Mouse (Mus musculus) adrenal gland (tissue): ENCODE results near the gene Olfr94.
"Not testable (repeated sequence)": the region's sequence is repeated elsewhere in the genome, so short reads cannot be mapped to it uniquely, and the experiment has no call there.

Source experiments
- intact Hi-C: fragments of 180-260 bp; cut with DNase I; formaldehyde crosslinking; loops from one replicate; pipeline ENCODE4 v1.15.1; 2025
- long read RNA-seq, 2 experiments: library from polyadenylated mRNA; unstranded; transcript quantifications; one replicate each; pipeline ENCODE4 v2.0.0; 2020; ENCODE audit warnings: borderline replicate concordance in 1 of 2; ENCODE audit not compliant: insufficient replicate concordance in 1 of 2

The Olfr94 gene
- long read RNA-seq, experiment 1 = 0 reads
- long read RNA-seq, experiment 2 = 0 reads

DNA sequence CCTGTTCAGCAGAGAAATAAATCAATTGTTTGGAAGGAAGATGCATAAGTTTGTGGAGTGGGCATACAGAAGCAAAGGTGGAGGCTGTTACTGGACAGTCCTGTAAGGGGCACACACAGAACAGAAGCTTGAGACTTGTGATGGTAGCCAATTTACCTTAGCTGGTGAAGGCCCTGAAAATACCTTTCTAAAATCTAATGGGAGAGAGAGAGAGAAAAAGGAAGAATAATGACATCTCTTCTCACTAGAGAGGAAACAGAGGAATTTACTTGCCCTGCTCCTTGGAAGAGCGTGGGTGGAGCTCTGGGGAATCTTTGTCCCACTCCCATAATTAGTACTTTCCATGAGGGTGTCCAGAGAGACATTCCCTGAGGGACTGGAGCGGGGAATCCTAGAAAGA lies at the start of gene Olfr94:
Olfr94 (minus strand) TSS at position 101 of the 400 bp plus-strand sequence.
- intact Hi-C loops = loop anchor here (5.0 kb wide), 1 partner anchor 304 kb away; the partner anchor contains the start of gene Trim31

DNA sequence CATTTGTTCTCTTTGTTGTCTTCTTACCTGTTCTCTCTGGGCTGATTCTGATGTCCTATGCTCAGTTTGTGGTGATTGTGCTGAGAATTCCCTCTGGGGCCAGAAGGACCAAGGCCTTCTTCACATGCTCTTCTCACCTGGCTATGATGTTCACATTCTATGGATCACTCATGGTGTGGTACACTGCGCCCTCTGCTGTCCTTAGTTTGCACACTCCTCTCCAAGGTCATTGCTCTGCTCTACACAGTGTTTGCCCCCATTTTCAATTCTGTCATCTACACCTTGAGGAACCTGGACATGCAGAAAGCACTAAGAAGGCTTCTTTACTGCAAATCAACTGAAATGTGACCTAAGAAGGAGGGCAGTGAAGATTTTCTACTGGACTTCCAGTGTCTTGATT lies 49.8 kb upstream of the Olfr94 start:
- intact Hi-C loops = no loop called here

- intact Hi-C loops = no loop called here
These were observed 48.7 kb upstream of the Olfr94 start for GRCm38 (mm10) chr17:37249460-37249859.

GRCm38 (mm10) chr17:37246715-37247114 lies 45.9 kb upstream of the Olfr94 start:
- intact Hi-C loops = no loop called here

DNA sequence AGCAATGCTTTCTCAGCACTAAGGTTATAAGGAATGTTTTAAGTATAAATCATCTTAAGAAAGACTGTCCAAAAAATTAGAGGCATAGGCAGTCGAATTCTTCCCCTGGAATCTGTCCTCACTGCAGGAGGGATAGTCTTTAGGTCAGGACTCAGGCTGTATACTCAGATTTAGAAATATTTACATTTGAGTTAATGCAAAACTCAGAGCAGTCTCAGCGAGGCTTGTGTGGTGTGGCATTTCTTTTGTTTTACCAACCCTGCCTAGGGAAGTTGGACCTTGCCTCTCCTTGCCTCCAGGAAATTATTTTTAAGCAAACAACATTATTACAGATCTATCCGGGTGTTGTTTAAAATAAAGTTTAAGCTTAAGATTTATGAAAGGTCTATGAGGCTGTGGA lies 41.4 kb upstream of the Olfr94 start:
- intact Hi-C loops = no loop called here

DNA sequence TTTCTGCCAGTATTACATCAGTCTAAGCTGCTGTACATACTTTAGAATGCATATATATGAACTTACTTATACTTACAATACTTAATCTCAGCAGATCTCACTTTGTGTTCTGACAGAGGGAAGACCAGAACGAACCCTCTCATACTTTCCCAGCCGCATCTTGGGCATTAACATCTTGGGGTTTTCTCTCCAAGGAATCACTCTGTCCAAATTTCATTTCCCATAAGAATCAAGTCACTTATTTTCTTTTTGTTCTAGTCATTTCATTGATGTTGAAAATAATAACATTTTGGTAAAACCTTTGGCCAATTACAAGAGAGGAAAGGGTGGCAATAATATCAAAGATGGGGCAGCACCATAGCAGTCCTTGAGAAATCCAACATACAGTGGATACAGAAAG lies 36.4 kb upstream of the Olfr94 start, which contains the start of gene Olfr97:
Olfr97 (minus strand) TSS at position 101 of the 400 bp plus-strand sequence.
- intact Hi-C loops = not testable (repeated sequence)

- intact Hi-C loops = no loop called here
These were observed 21.1 kb upstream of the Olfr94 start for GRCm38 (mm10) chr17:37221879-37222278.

DNA sequence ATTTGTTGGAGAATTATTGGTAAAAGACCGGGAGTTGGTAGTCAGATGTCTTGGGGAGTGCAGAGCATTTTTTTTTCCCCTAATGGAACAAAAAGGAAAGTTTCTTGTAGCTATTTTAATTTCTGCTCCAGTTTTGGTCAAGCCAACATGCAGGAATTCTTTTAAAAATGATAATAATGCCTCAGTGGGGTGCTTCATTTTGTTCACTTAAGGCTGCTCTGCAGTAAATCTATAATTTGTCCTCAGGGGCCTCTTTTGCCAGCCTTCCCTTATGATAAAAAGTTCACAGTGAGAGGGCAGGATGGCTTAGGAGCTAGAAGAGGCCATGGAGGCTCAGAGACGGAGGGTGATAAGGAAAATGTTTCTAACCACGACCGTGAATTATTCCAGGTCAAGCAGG lies 19.1 kb upstream of the Olfr94 start, which contains the start of gene Olfr96:
Olfr96 (plus strand) TSS at position 301 of the 400 bp plus-strand sequence.
- intact Hi-C loops = no loop called here

- intact Hi-C loops = no loop called here
These were observed 17.7 kb upstream of the Olfr94 start for GRCm38 (mm10) chr17:37218486-37218885.

- intact Hi-C loops = no loop called here
These were observed 12.2 kb upstream of the Olfr94 start, which contains the start of gene Olfr95 for GRCm38 (mm10) chr17:37213018-37213417. Gene Olfr95 (minus strand): TSS chr17:37213118.

- intact Hi-C loops = no loop called here
These were observed 10.3 kb upstream of the Olfr94 start for GRCm38 (mm10) chr17:37210884-37211768.

- intact Hi-C loops = loop anchor here (1.0 to 5.0 kb wide), 2 partner anchors 121 to 307 kb away; partner anchors contain the start of gene Trim31
These were observed 3.1 kb upstream of the Olfr94 start for GRCm38 (mm10) chr17:37203917-37204236.

- intact Hi-C loops = loop anchor here (1.0 to 5.0 kb wide), 2 partner anchors 120 to 306 kb away; partner anchors contain the start of gene Trim31
These were observed 2.6 kb upstream of the Olfr94 start for GRCm38 (mm10) chr17:37203206-37203916.

DNA sequence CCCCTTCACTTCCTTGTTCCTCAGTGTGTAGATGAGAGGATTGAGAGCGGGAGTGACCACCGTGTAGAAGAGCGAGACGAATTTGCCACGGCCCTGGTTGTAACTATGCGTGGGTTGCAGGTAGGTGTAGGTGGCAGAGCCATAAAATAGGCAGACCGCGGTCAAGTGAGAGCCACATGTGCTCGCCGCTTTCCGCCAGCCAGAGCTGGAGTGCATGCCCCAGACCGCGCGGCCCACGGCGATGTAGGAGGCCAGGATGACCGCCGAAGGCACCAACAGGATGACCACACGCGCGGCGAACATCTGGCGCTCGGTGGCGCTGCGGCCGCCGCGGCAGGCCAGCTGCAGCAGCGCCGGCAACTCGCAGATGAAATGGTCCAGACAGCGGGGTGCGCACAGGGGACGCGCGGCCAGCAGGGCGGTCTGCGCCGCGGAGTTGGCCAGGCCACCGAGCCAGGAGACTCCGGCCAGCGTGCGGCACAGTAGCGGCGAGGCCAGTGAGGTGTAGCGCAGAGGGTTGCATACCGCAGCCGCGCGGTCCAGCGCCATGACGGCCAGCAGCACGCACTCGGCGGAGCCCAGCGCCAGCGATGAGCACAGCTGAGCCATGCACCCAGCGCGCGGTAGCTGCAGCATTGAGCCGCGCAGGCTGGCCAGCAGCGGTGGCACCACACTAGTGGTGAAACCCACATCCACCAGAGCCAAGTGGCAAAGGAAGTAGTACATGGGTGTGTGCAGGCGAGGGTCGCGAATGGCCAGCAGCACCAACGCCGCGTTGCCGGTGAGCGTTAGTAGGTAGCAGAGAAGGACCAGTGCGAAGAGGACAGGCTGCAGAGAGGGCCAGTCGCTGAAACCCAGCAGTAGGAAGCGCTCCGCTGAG lies 3.7 kb downstream of the Olfr94 start:
- intact Hi-C loops = no loop called here

DNA sequence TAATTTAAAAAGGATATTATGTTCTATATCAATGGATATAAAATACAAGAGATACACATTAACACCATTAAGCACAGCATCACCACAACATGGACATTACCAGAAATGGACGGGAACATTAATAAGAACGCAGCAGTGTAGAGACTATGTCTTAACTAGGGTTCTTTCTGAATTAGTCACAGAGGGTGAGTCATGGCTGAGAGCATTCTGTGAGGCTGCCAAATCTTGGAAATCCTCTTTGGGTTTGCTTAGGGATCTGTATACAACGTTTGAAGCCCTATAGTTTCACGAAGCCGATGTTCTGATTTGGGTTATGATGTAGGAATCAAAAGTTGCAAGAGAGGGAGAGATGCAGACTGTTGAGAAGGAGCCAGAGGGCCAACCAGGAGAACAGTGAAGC lies 6.0 kb downstream of the Olfr94 start:
- intact Hi-C loops = no loop called here

- intact Hi-C loops = no loop called here
These were observed 7.1 kb downstream of the Olfr94 start, which contains the start of gene Ubd for GRCm38 (mm10) chr17:37193656-37194055. Gene Ubd (plus strand): TSS chr17:37193892.

- intact Hi-C loops = no loop called here
These were observed 7.8 kb downstream of the Olfr94 start for GRCm38 (mm10) chr17:37193032-37193431.

GRCm38 (mm10) chr17:37190711-37191110 lies 10.1 kb downstream of the Olfr94 start:
- intact Hi-C loops = no loop called here

DNA sequence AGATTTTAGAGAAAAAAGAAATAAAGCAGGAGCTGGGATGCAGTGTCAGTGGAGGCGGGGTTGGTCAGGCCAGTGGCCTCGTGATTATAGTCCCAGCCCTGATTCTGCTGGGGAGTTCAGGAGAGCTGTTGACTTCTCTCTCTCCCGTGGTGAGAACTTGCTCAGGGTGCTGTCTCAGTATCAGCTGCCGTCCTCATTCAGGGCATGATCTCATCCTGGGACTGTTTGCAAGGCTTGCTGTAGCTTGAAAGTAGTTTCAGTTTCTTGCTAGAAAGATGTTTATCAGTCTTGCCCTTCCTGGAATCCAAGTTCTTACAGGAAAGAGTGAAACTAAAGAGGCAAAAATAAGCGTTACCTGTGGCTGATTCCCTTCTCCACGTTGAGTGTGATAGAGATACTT lies 15.3 kb downstream of the Olfr94 start:
- intact Hi-C loops = no loop called here

DNA sequence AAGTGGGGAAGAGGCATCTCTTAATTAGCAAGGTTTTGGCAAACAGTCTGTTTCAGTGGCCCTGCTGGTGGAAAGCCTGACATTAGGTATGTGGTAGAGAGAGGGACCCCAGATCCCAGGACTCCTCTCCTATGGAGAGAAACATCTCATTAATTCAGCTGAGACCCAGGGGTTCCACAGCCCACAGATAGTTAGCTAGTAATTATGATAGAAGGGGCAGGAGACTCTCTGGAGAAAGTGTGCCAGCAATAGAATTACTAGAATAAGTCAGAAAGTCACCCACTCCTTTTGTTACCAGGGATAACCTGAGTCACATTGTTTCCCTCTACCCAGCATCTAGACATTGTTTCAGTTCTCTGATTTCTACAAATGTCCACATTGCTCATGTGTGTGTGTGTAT lies 39.4 kb downstream of the Olfr94 start, which contains the start of gene Olfr93:
Olfr93 (minus strand) TSS at position 101 of the 400 bp plus-strand sequence.
- intact Hi-C loops = no loop called here
